Mouse (Mus musculus): ENCODE results near the gene Uba3. TPM values are rescaled to one million over a fixed set of nuclear protein-coding genes. Genes with fewer than 3 reads are reported as not detected.
A peak's percentile ranks its signal among the peaks of the same experiment; 100 is the strongest.

Gene Uba3
- polyA plus RNA-seq, 1 experiment from 2014 or later, result 19.6 TPM

DNA sequence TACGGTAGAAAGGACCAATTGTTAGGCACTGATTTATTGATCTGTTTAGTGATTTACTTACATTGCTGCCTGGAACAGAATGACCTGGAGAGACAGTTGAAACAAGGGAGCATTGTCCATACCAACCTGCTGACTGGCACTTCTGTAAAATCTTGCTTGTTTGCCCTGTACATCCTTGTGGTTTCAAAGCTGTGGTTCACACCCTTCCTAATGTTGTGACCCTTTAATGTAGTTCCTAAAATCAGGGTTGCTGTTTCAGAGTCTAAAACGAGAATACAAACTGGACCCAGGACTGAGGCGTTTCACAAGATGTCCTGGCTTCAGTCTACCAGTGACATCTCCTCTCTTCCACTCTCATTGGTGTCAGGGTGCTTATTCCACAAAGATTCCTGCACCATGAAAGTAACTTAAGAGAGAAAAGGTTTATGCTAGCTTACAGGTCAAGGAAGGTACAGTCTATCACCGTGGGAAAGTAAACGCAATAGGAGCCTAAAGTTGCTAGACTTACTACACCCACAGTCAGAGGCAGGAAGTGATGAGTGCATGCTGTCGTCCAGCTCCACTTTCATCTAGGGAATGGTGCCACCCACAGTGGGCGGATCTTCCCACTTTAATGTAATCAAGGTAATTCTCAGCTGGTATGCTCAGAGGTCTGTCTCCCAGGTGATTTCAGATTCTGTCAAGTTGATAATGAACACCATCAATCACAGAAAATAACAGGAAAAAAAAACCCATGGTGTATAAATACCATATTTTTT lies 29.6 kb upstream of the Uba3 start:
- no peaks in the 10 kb centered on the region; the same call in 1 of the 2 replicates for H3K9me3 ChIP-seq (replicated peaks; ENCODE audit: control insufficient read depth, low read length)
- no peak for ATAC-seq (ENCODE audit: low read depth)
- H3K4me2 ChIP-seq (ENCODE audit: low read depth, low read length), result no peak overlapping the region
- H3K4me3 ChIP-seq (ENCODE audit: low read depth, low read length), result no peak overlapping the region
- WGBS (ENCODE audit: insufficient replicate concordance), result 57% methylated on average over 7 of the region's 7 CpGs
- peaks cover 10% of the 10 kb centered on the region for H3K36me3 ChIP-seq (ENCODE audit: control insufficient read depth, insufficient read depth)
- H3K9ac ChIP-seq (ENCODE audit: low read depth, low read length), result no peak overlapping the region
- no peaks in the 10 kb centered on the region for H3K4me1 ChIP-seq (ENCODE audit: control insufficient read depth, low read depth, low read length)
- H3K27ac ChIP-seq (ENCODE audit: low read length), result no peak overlapping the region
- no peaks in the 10 kb centered on the region for H3K27me3 ChIP-seq (ENCODE audit: control insufficient read depth, insufficient read depth, low read depth, low read length)

DNA sequence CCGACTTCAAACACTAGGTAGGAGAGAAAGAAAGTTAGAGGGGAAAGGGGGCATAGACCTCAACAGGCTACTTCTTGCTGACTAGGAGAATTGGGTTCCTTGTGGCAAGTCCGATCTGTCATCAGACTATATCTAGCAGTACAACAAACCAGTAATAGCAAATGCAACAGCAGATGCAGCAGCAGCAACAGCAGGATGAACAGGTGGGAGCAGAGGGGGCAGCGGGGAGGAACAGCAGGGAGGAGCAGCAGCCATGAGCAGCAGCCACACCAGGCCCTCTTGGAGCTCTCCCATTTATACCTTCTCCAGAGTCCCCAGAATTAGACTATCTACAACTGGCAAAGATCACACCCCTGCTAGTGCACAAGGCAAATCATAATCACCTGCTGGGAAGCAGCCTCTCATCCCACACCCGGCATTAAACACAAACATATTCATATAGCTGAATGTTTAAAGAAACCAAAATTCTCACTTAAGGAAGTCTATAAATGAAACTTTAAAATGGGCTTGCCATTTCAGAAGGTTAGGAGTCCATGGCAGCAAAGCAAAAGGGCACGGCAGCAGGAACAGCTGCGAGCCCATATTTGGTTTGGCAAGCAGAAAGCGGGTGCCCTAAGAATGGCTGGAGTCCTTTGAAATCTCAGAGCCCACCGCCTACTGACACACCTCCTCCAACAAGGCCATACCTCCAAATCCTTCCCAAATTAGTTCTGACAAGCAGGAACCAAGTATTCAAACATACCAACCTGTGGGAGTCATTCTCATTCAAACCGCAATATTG lies 21.8 kb upstream of the Uba3 start:
- 85% methylated on average over 9 of the region's 9 CpGs for WGBS (ENCODE audit: insufficient replicate concordance)
- H3K4me1 ChIP-seq (ENCODE audit: control insufficient read depth, low read depth, low read length), result peaks cover 6% of the 10 kb centered on the region
- no peak overlapping the region for H3K27ac ChIP-seq (ENCODE audit: low read length)
- no peak for ATAC-seq (ENCODE audit: low read depth)
- peaks cover 7% of the 10 kb centered on the region; the same call in 1 of the 2 replicates for H3K36me3 ChIP-seq (ENCODE audit: control insufficient read depth, insufficient read depth)
- H3K4me2 ChIP-seq (ENCODE audit: low read depth, low read length), result no peak overlapping the region
- no peak overlapping the region for H3K9ac ChIP-seq (ENCODE audit: low read depth, low read length)
- H3K9me3 ChIP-seq (replicated peaks; ENCODE audit: control insufficient read depth, low read length), result no peaks in the 10 kb centered on the region
- no peak overlapping the region for H3K4me3 ChIP-seq (ENCODE audit: low read depth, low read length)
- H3K27me3 ChIP-seq (ENCODE audit: control insufficient read depth, insufficient read depth, low read depth, low read length), result no peaks in the 10 kb centered on the region

GRCm38 (mm10) chr6:97226083-97226491 lies 20.6 kb upstream of the Uba3 start:
- Histone ChIP-seq H3K9me3 (replicated peaks; ENCODE audit: control insufficient read depth, low read length) (no peaks in the 10 kb centered on the region), H3K4me2 (ENCODE audit: low read depth, low read length) (no peak overlapping the region), H3K27me3 (ENCODE audit: control insufficient read depth, insufficient read depth, low read depth, low read length) (no peaks in the 10 kb centered on the region), H3K4me1 (ENCODE audit: control insufficient read depth, low read depth, low read length) (peaks cover 16% of the 10 kb centered on the region), H3K4me3 (ENCODE audit: low read depth, low read length) (no peak overlapping the region), H3K9ac (ENCODE audit: low read depth, low read length) (no peak overlapping the region), H3K27ac (ENCODE audit: low read length) (no peak overlapping the region), H3K36me3 (ENCODE audit: control insufficient read depth, insufficient read depth) (peaks cover 5% of the 10 kb centered on the region; the same call in 1 of the 2 replicates)
- ATAC-seq (ENCODE audit: low read depth), result no peak
- 50% methylated on average over 1 of the region's 1 CpGs for WGBS (ENCODE audit: insufficient replicate concordance)

DNA sequence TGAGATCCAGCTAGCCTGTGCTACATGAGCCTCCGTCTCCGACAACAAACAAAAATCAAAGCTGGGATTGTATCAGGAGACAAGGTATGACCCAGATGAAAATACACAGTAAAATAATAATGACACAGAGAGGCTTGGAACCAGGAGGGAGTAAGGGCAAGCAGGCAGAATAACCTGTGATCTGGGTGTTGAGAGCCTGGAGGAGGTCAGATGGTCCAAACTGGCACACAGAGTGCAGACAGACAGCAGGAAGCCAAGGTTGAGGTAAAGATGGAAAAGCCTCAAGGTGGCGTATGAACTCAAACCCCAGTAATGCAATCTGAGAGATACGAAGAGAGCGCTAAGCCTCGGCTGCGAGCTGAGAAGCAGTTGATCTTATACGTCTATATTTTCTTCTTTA lies 19.1 kb upstream of the Uba3 start:
- H3K27ac ChIP-seq (ENCODE audit: low read length), result no peak overlapping the region
- no peak overlapping the region for H3K9ac ChIP-seq (ENCODE audit: low read depth, low read length)
- H3K4me3 ChIP-seq (ENCODE audit: low read depth, low read length), result no peak overlapping the region
- 82% methylated on average over 8 of the region's 8 CpGs for WGBS (ENCODE audit: insufficient replicate concordance)
- H3K9me3 ChIP-seq (replicated peaks; ENCODE audit: control insufficient read depth, low read length), result no peaks in the 10 kb centered on the region
- H3K27me3 ChIP-seq (ENCODE audit: control insufficient read depth, insufficient read depth, low read depth, low read length), result no peaks in the 10 kb centered on the region
- no peak overlapping the region for H3K4me2 ChIP-seq (ENCODE audit: low read depth, low read length)
- peaks cover 16% of the 10 kb centered on the region for H3K4me1 ChIP-seq (ENCODE audit: control insufficient read depth, low read depth, low read length)
- no peaks in the 10 kb centered on the region for H3K36me3 ChIP-seq (ENCODE audit: control insufficient read depth, insufficient read depth)
- ATAC-seq (ENCODE audit: low read depth), result no peak

DNA sequence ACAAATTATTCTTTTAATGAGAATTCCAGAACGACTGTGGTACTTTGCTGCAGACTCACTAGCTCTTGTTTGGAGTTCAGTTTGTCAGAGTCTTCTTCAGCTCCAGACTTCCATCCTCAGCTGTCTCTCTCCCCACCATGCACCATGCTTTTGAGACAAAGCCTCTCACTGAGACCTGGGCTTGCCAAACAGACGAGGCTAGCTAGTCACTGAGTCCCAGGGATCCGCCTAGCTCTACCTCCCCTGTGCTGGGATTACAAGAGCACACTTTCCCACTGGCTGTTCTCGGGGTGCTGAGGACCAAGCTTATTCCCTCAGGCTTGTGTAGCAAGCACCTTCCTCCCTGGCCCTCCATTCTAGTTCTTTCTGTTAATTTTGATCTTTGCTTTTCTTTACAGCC lies 18.1 kb upstream of the Uba3 start:
- 60% methylated on average over 4 of the region's 4 CpGs for WGBS (ENCODE audit: insufficient replicate concordance)
- no peaks in the 10 kb centered on the region for H3K27me3 ChIP-seq (ENCODE audit: control insufficient read depth, insufficient read depth, low read depth, low read length)
- H3K4me3 ChIP-seq (ENCODE audit: low read depth, low read length), result no peak overlapping the region
- no peak overlapping the region for H3K27ac ChIP-seq (ENCODE audit: low read length)
- no peak overlapping the region for H3K4me2 ChIP-seq (ENCODE audit: low read depth, low read length)
- H3K4me1 ChIP-seq (ENCODE audit: control insufficient read depth, low read depth, low read length), result peaks cover 16% of the 10 kb centered on the region
- no peaks in the 10 kb centered on the region for H3K36me3 ChIP-seq (ENCODE audit: control insufficient read depth, insufficient read depth)
- ATAC-seq (ENCODE audit: low read depth), result no peak
- H3K9ac ChIP-seq (ENCODE audit: low read depth, low read length), result no peak overlapping the region
- no peaks in the 10 kb centered on the region for H3K9me3 ChIP-seq (replicated peaks; ENCODE audit: control insufficient read depth, low read length)

- Histone ChIP-seq H3K27ac (ENCODE audit: low read length) (no peak overlapping the region), H3K4me1 (ENCODE audit: control insufficient read depth, low read depth, low read length) (peaks cover 16% of the 10 kb centered on the region), H3K9me3 (replicated peaks; ENCODE audit: control insufficient read depth, low read length) (no peaks in the 10 kb centered on the region), H3K4me3 (ENCODE audit: low read depth, low read length) (no peak overlapping the region), H3K9ac (ENCODE audit: low read depth, low read length) (no peak overlapping the region), H3K4me2 (ENCODE audit: low read depth, low read length) (no peak overlapping the region), H3K36me3 (ENCODE audit: control insufficient read depth, insufficient read depth) (no peaks in the 10 kb centered on the region), H3K27me3 (ENCODE audit: control insufficient read depth, insufficient read depth, low read depth, low read length) (no peaks in the 10 kb centered on the region)
- WGBS (ENCODE audit: insufficient replicate concordance), result 15% methylated on average over 5 of the region's 5 CpGs
- ATAC-seq (ENCODE audit: low read depth), result peak; percentile 42; the same call in 1 of the 2 replicates
Measured at GRCm38 (mm10) chr6:97222931-97223467, 17.6 kb upstream of the Uba3 start.

- no peak overlapping the region for H3K4me3 ChIP-seq (ENCODE audit: low read depth, low read length)
- H3K27me3 ChIP-seq (ENCODE audit: control insufficient read depth, insufficient read depth, low read depth, low read length), result no peaks in the 10 kb centered on the region
- peak; percentile 61; the same call in 1 of the 2 replicates for ATAC-seq (ENCODE audit: low read depth)
- 40% methylated on average over 6 of the region's 6 CpGs for WGBS (ENCODE audit: insufficient replicate concordance)
- no peak overlapping the region for H3K9ac ChIP-seq (ENCODE audit: low read depth, low read length)
- no peaks in the 10 kb centered on the region for H3K9me3 ChIP-seq (replicated peaks; ENCODE audit: control insufficient read depth, low read length)
- peaks cover 16% of the 10 kb centered on the region for H3K4me1 ChIP-seq (ENCODE audit: control insufficient read depth, low read depth, low read length)
- no peak overlapping the region for H3K4me2 ChIP-seq (ENCODE audit: low read depth, low read length)
- H3K27ac ChIP-seq (ENCODE audit: low read length), result no peak overlapping the region
- H3K36me3 ChIP-seq (ENCODE audit: control insufficient read depth, insufficient read depth), result no peaks in the 10 kb centered on the region
Measured at GRCm38 (mm10) chr6:97222321-97222720, 16.9 kb upstream of the Uba3 start.

DNA sequence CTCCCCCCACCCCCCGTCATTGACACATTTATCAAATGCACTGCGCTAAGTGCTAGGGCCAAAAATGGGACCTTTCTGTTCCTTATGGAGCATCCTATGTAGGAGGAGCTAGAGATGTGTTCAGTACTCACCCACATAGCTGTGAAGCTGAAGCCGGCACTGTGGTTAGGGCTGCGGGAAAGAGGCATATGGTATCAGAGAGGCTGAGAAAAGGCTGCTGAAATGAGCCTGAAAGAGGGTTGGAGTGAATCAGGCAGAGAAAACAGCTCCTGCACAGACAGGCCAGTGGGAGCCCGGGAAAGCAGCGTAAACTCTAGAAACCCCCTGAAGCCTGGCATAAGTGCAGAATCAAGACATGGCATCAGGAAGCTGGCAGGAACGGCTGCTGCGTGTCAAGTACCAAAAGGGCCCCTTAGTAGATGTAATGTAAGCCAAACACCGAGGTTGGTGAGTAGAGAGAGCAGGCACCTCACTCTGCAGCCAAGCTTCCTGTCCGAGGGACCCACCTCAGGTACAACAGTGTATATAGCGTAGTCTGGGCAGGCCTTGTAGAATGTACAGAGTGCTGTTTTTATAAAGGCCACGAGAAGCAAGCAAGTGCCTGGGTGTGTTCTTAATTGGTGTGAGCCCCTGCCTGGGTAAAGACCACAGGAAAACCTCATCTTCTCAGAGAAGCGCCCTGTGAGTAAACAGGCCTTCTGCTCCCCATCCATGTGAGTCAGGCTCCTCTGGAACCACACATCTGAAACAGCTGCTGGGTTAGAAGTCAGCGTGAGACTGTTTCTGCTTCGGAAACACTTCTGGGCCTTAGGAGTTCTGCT lies 16.0 kb upstream of the Uba3 start:
- Histone ChIP-seq H3K27ac (ENCODE audit: low read length) (no peak overlapping the region; the same call in 1 of the 2 replicates), H3K36me3 (ENCODE audit: control insufficient read depth, insufficient read depth) (no peaks in the 10 kb centered on the region), H3K4me3 (ENCODE audit: low read depth, low read length) (no peak overlapping the region), H3K9ac (ENCODE audit: low read depth, low read length) (no peak overlapping the region), H3K4me2 (ENCODE audit: low read depth, low read length) (no peak overlapping the region), H3K27me3 (ENCODE audit: control insufficient read depth, insufficient read depth, low read depth, low read length) (no peaks in the 10 kb centered on the region), H3K4me1 (ENCODE audit: control insufficient read depth, low read depth, low read length) (peaks cover 16% of the 10 kb centered on the region), H3K9me3 (replicated peaks; ENCODE audit: control insufficient read depth, low read length) (no peaks in the 10 kb centered on the region)
- no peak for ATAC-seq (ENCODE audit: low read depth)
- 45% methylated on average over 15 of the region's 15 CpGs for WGBS (ENCODE audit: insufficient replicate concordance)

All from liver, embryonic 16.5 days (tissue).